Mouse (Mus musculus) gastrocnemius, adult 18-20 months (tissue): Measurements from ENCODE around the gene Rnd1. TPM values are rescaled to one million over a fixed set of nuclear protein-coding genes. Genes with fewer than 3 reads are reported as not detected.

Experiments
- DNase-seq: peaks from one replicate; pipeline ENCODE4 v3.0.0; 2021; ENCODE audit warnings: low spot score
- total RNA-seq, 2 experiments: library from RNA; stranded (reverse); gene quantifications; 2 replicates each; pipeline ENCODE4 v1.2.3; 2021

Gene Rnd1
- total RNA-seq, 2 experiments from 2014 or later, result 2.8 to 3.2 TPM

DNA sequence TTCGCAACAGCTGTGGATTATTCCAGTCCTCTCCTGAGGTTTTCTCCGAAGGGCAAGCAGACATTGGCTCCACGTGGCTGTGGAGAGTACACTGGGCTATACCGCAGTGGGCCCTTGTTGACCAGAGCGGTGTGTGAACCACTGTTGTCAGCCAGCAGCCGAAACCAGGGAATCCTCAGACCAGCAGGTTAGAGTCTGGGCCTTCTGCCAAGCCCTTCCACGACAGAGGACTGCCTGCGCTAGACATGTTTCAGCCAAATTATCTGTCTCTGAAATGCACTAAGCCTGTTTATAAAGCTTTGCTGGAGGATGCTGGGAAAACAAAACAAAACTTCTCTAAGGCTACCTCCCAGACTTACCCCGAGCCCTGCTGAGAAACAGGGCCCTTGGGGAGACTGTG is 62.7 kb downstream of the Rnd1 start:
- no peak for DNase-seq

Other genes starting within 250 kb of the Rnd1 start
- not detected for gene Olfr282, start 246.2 kb downstream of the Rnd1 start, total RNA-seq
- not detected for gene Olfr281, start 224.9 kb downstream of the Rnd1 start, total RNA-seq
- not detected for gene OR5BS1P, start 207.6 kb downstream of the Rnd1 start, total RNA-seq
- gene Lalba, start 194.7 kb downstream of the Rnd1 start, total RNA-seq, result not detected
- gene Olfr279, start 185.1 kb downstream of the Rnd1 start, total RNA-seq, result not detected
- gene Kansl2, start 143.2 kb downstream of the Rnd1 start, total RNA-seq, result 10 to 100 TPM; 60.8 to 60.9 TPM
- gene Ccnt1, start 106.5 kb downstream of the Rnd1 start, total RNA-seq, result 10 to 100 TPM; 21.1 to 24.3 TPM
- gene 4930415O20Rik, start 106.5 kb downstream of the Rnd1 start, total RNA-seq, result under 1 TPM in 1 of 2 experiments, not detected in 1; 0.91 TPM
- gene Adcy6, start 67.4 kb downstream of the Rnd1 start, total RNA-seq, result 10 to 100 TPM; 14.3 to 17.9 TPM
- gene Cacnb3, start 46.6 kb downstream of the Rnd1 start, total RNA-seq, result under 1 TPM; 0.64 to 0.85 TPM
- gene Ddx23, start 14.6 kb downstream of the Rnd1 start, total RNA-seq, result 10 to 100 TPM; 65.7 to 83.1 TPM
- not detected for gene Ccdc65, start 30.7 kb upstream of the Rnd1 start, total RNA-seq
- 1 to 10 TPM in 1 of 2 experiments, under 1 TPM in 1; 0.80 to 1.1 TPM for gene Fkbp11, start 50.7 kb upstream of the Rnd1 start, total RNA-seq
- 1 to 10 TPM; 8.1 to 9.0 TPM for gene Arf3, start 85.8 kb upstream of the Rnd1 start, total RNA-seq
- gene Wnt10b, start 100.7 kb upstream of the Rnd1 start, total RNA-seq, result 1 to 10 TPM in 1 of 2 experiments, under 1 TPM in 1; 0.57 to 1.4 TPM
- not detected for gene Wnt1, start 112.4 kb upstream of the Rnd1 start, total RNA-seq
- under 1 TPM; 0.36 to 0.57 TPM for gene Ddn, start 132.0 kb upstream of the Rnd1 start, total RNA-seq
- 10 to 100 TPM; 48.1 to 49.6 TPM for gene Prkag1, start 154.1 kb upstream of the Rnd1 start, total RNA-seq
- gene Kmt2d, start 193.7 kb upstream of the Rnd1 start, total RNA-seq, result 10 to 100 TPM; 43.2 to 50.1 TPM
- gene Rhebl1, start 217.1 kb upstream of the Rnd1 start, total RNA-seq, result 1 to 10 TPM; 1.3 TPM
- gene Dhh, start 221.1 kb upstream of the Rnd1 start, total RNA-seq, result 1 to 10 TPM in 1 of 2 experiments, under 1 TPM in 1; 0.75 to 1.5 TPM
- gene Lmbr1l, start 240.8 kb upstream of the Rnd1 start, total RNA-seq, result 1 to 10 TPM; 4.8 to 4.9 TPM